Mouse (Mus musculus) liver, embryonic 14.5 days (tissue): ENCODE measurements around the gene Cabp1.

Experiments used
- CTCF ChIP-seq: IDR thresholded peaks from 2 replicates; pipeline ENCODE4 v1.5.1; 2016; ENCODE audit warnings: antibody characterized with exemption, low read depth, control low read depth
- EP300 ChIP-seq: IDR thresholded peaks from 2 replicates; pipeline ENCODE4 v1.6.1; 2016; ENCODE audit warnings: antibody characterized with exemption, low read depth

GRCm38 (mm10) chr5:115177866-115178265, 16.3 kb downstream of the Cabp1 start:
- TF ChIP-seq CTCF (no peak), EP300 (no peak)
